ENCODE assay signal across 18 mouse cellular contexts in the genomic region with DNA sequence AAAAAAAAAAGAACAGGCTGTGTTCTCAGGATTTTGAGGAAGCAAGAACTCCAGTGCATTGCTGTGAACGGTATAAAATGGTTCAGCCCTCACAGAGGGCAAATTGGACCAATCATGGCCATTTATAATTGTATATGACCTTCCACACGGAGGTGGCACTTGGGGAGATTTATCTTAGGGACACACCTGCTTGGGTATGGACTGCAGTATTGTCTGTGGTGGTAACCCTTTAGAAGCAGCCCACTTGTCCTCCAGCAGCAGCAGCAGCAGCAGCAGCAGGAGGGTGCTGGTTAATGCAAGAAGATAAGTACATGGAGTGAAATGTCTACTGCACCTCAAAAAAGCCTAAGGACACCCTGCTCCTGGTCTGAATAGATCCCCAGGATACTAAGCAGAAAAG.
"Had no signal": no experiment of that assay in that cellular context is flagged by ENCODE, and none has a peak within 500 bp of the region (broad histone marks: within the 10 kb centered on the region; RNA-seq: fewer than 3 reads in every experiment).

No protein-coding gene starts in this region.

- H3K9me3 ChIP-seq: intestine, embryonic 15.5 days; liver, embryonic 15.5 days; midbrain, embryonic 12.5 days; midbrain, embryonic 15.5 days; neural tube, embryonic 12.5 days; neural tube, embryonic 15.5 days had no signal

- H3K4me2 ChIP-seq: intestine, embryonic 15.5 days; liver, embryonic 15.5 days; lung, embryonic 14.5 days; midbrain, embryonic 12.5 days; midbrain, embryonic 15.5 days; neural tube, embryonic 12.5 days; neural tube, embryonic 15.5 days had no signal

- H3K4me1 ChIP-seq: intestine, embryonic 15.5 days; midbrain, embryonic 15.5 days had no signal

- H3K4me3 ChIP-seq: intestine, embryonic 15.5 days; left cerebral cortex, adult 2 months; liver, embryonic 15.5 days; midbrain, embryonic 12.5 days; midbrain, embryonic 15.5 days; neural tube, embryonic 12.5 days; neural tube, embryonic 15.5 days had no signal

- H3K27ac ChIP-seq: intestine, embryonic 15.5 days; kidney, postnatal 0 days; left cerebral cortex, adult 2 months; liver, embryonic 15.5 days; midbrain, embryonic 12.5 days; midbrain, embryonic 15.5 days; neural tube, embryonic 12.5 days; neural tube, embryonic 15.5 days; stomach, postnatal 0 days had no signal

- DNase-seq: layer of hippocampus, postnatal 36 days; lung, embryonic 14.5 days; lung, postnatal 10 days; lung, postnatal 36 days; right cerebral cortex, adult 18-20 months; right cerebral cortex, postnatal 14 days; right cerebral cortex, postnatal 4 days; thymus, adult 2 months; thymus, postnatal 14 days had no signal

- ATAC-seq: intestine, embryonic 15.5 days; midbrain, embryonic 15.5 days had no signal

- H3K9ac ChIP-seq: intestine, embryonic 15.5 days; liver, embryonic 15.5 days; lung, embryonic 14.5 days; midbrain, embryonic 12.5 days; midbrain, embryonic 15.5 days; neural tube, embryonic 12.5 days; neural tube, embryonic 15.5 days had no signal

- H3K36me3 ChIP-seq: intestine, embryonic 15.5 days; liver, embryonic 15.5 days; midbrain, embryonic 12.5 days; midbrain, embryonic 15.5 days; neural tube, embryonic 12.5 days; neural tube, embryonic 15.5 days had no signal

- H3K27me3 ChIP-seq: intestine, embryonic 15.5 days; liver, embryonic 15.5 days; midbrain, embryonic 12.5 days; midbrain, embryonic 15.5 days; neural tube, embryonic 12.5 days; neural tube, embryonic 15.5 days had no signal
